Mouse (Mus musculus) lung, adult 2 months (tissue): Measurements from ENCODE around the gene Arhgap19. TPM values are rescaled to one million over a fixed set of nuclear protein-coding genes. Genes with fewer than 3 reads are reported as not detected.

Source experiments
- DNase-seq: peaks from one replicate; pipeline ENCODE4 v3.0.0; 2022
- H3K4me1 ChIP-seq: fragments of 200-500 bp; 2 replicates; pipeline ENCODE4 v1.6.1; 2011; ENCODE audit warnings: low read length; ENCODE audit not compliant: control insufficient read depth, insufficient read depth
- H3K4me3 ChIP-seq: fragments of 200-500 bp; replicated peaks from 2 replicates; pipeline ENCODE3; 2011; ENCODE audit warnings: low read depth, mild to moderate bottlenecking, control low read depth, low read length; ENCODE audit errors: extremely low read depth
- CTCF ChIP-seq: fragments of 200-500 bp; IDR thresholded peaks from 2 replicates; pipeline ENCODE4 v1.5.1; 2011; ENCODE audit warnings: mild to moderate bottlenecking, low read length, control low read depth; ENCODE audit not compliant: insufficient read depth
- POLR2A ChIP-seq: fragments of 200-500 bp; IDR thresholded peaks from 2 replicates; pipeline ENCODE4 v1.6.1; 2011; ENCODE audit warnings: low read depth, mild to moderate bottlenecking, control low read depth, low read length, borderline replicate concordance; ENCODE audit errors: extremely low read depth
- WGBS: fragments of 180-500 bp; shearing (Covaris S2); methylation state at CpG from one replicate; pipeline ENCODE4 v1.1.7; 2018; 5-methylcytosine and 5-hydroxymethylcytosine counted together
- polyA plus RNA-seq: library from polyadenylated mRNA; depleted of rRNA; stranded (reverse); fragments of >200 nt; gene quantifications from 2 replicates; pipeline ENCODE4 v1.2.3, GENCODE M21; 2012; rRNA removed

The Arhgap19 gene
- polyA plus RNA-seq, 1 experiment: 2.2 TPM

- WGBS: 54% methylated on average over 2 of the region's 2 CpGs
- Histone ChIP-seq H3K4me1 (no peaks in the 10 kb centered on the region), H3K4me3 (no peak overlapping the region)
- no peak for TF ChIP-seq CTCF
- no peak for TF ChIP-seq POLR2A
- DNase-seq: no peak
These were observed 76.4 kb downstream of the Arhgap19 start for GRCm38 (mm10) chr19:41725491-41725890.

GRCm38 (mm10) chr19:41724831-41725470, 76.9 kb downstream of the Arhgap19 start:
- Histone ChIP-seq H3K4me1 (no peaks in the 10 kb centered on the region), H3K4me3 (no peak overlapping the region)
- no peak for TF ChIP-seq POLR2A
- TF ChIP-seq CTCF: no peak
- DNase-seq: no peak
- 34% methylated on average over 9 of the region's 9 CpGs for WGBS

GRCm38 (mm10) chr19:41723337-41723736, 78.5 kb downstream of the Arhgap19 start:
- 35% methylated on average over 2 of the region's 2 CpGs for WGBS
- Histone ChIP-seq H3K4me3 (no peak overlapping the region), H3K4me1 (no peaks in the 10 kb centered on the region)
- DNase-seq: no peak
- no peak for TF ChIP-seq CTCF
- TF ChIP-seq POLR2A: no peak

- no peak for TF ChIP-seq POLR2A
- no peak for TF ChIP-seq CTCF
- WGBS: 67% methylated on average over 8 of the region's 8 CpGs
- no peak overlapping the region for H3K4me3 ChIP-seq
- no peak for DNase-seq
- H3K4me1 ChIP-seq: no peaks in the 10 kb centered on the region
These were observed 82.4 kb downstream of the Arhgap19 start for GRCm38 (mm10) chr19:41719436-41719835.

Other genes with a start within 250 kb of the Arhgap19 start
- gene Gm340, start 219.7 kb downstream of the Arhgap19 start, polyA plus RNA-seq: 0.86 and 1.3 TPM in 2 replicates
- 0.03 and 0.13 TPM in 2 replicates for gene Slit1, start 58.4 kb downstream of the Arhgap19 start, polyA plus RNA-seq
- 3.6 and 4.7 TPM in 2 replicates for gene Frat1, start 27.9 kb upstream of the Arhgap19 start, polyA plus RNA-seq
- 3.3 and 4.3 TPM in 2 replicates for gene Frat2, start 46.1 kb upstream of the Arhgap19 start, polyA plus RNA-seq
- 4.1 and 5.5 TPM in 2 replicates for gene Rrp12, start 94.1 kb upstream of the Arhgap19 start, polyA plus RNA-seq
- 123 and 169 TPM in 2 replicates for gene Pgam1, start 109.9 kb upstream of the Arhgap19 start, polyA plus RNA-seq
- gene Exosc1, start 131.4 kb upstream of the Arhgap19 start, polyA plus RNA-seq: 12.2 and 16.0 TPM in 2 replicates
- gene Zdhhc16, start 131.4 kb upstream of the Arhgap19 start, polyA plus RNA-seq: 67.4 and 91.5 TPM in 2 replicates
- gene Mms19, start 179.1 kb upstream of the Arhgap19 start, polyA plus RNA-seq: 53.7 and 57.0 TPM in 2 replicates
- 26.0 and 31.7 TPM in 2 replicates for gene Ubtd1, start 179.7 kb upstream of the Arhgap19 start, polyA plus RNA-seq
- gene Ankrd2, start 234.0 kb upstream of the Arhgap19 start, polyA plus RNA-seq: 0.14 and 0.20 TPM in 2 replicates
- 7.6 and 8.7 TPM in 2 replicates for gene Hoga1, start 243.6 kb upstream of the Arhgap19 start, polyA plus RNA-seq